Mouse (Mus musculus): ENCODE measurements at regions not wholly inside any gene's neighbourhood (a gene's known extent, or its start where the extent isn't known, plus 50 kb on each side); places are given as distances from the start of the nearest gene placed in this dataset.

- TF ChIP-seq CTCF (IDR thresholded peaks at IDR 0.05; ENCODE audit: borderline replicate concordance, insufficient read depth, low read depth, low read length) = no peak
- TF ChIP-seq POLR2A (IDR thresholded peaks at IDR 0.05; ENCODE audit: borderline replicate concordance, insufficient read depth, low read length) = no peak
Measured at GRCm38 (mm10) chr9:85925259-85925658, 83.1 kb downstream of the Tpbg start.

Data from cerebellum, adult 2 months (tissue).